Mouse (Mus musculus): ENCODE measurements around the gene Angel2. TPM values are rescaled to one million over a fixed set of nuclear protein-coding genes. Genes with fewer than 3 reads are reported as not detected.
A peak's percentile ranks its signal among the peaks of the same experiment; 100 is the strongest.

Angel2 gene
- total and polyA plus RNA-seq, 2 experiments = 11.7 to 20.4 TPM

DNA sequence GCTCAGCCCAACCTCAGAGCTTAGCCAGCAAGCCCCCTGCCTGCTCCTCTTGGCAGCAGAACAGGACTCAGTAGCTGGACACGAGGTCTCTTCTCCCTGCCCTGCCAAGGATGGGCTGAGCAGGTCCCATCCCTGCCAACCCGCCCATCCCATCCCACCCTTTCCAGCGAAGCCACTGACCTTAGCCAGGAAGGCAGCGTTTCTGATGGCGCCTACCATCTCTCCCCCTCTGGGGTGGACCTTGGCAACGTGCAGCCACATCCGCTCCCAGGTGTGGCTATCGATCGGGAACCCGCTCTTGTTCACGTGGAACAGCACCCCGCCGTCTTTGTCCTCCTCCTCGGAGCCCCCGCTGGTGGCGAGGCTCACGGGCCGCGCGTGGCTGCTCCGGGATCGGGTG lies 53.1 kb downstream of the Angel2 start:
- no peak for DNase-seq (ENCODE audit: extremely low read depth, low read depth, low spot score)
- peaks cover 11% of the 10 kb centered on the region for H3K27me3 ChIP-seq (ENCODE audit: control insufficient read depth, insufficient read depth, low read length)
- WGBS = 3% methylated on average over 22 of the region's 22 CpGs
- TF ChIP-seq CTCF (IDR thresholded peaks at IDR 0.05; ENCODE audit: low read depth, low read length) = no peak
- no peak for TF ChIP-seq POLR2A (IDR thresholded peaks at IDR 0.05; ENCODE audit: extremely low read depth, insufficient read depth, low read length)
- H3K4me1 ChIP-seq (ENCODE audit: control insufficient read depth, insufficient read depth, low read length) = no peaks in the 10 kb centered on the region
- H3K36me3 ChIP-seq (ENCODE audit: control insufficient read depth, insufficient read depth, low read length) = no peaks in the 10 kb centered on the region
- no peaks in the 10 kb centered on the region for H3K79me2 ChIP-seq (ENCODE audit: control insufficient read depth, insufficient read depth, low read length)
- no peak overlapping the region for H3K27ac ChIP-seq (replicated peaks; ENCODE audit: insufficient read depth, low read depth, low read length)
- H3K4me3 ChIP-seq (ENCODE audit: insufficient read depth, low read depth, low read length) = peak overlapping the region; percentile 39; the same call in 1 of the 2 replicates
- no peak overlapping the region for H3K9ac ChIP-seq (ENCODE audit: low read depth, low read length)

- peak overlapping the region; percentile 10; the same call in 1 of the 2 replicates for H3K9ac ChIP-seq (ENCODE audit: low read depth, low read length)
- H3K27ac ChIP-seq (replicated peaks; ENCODE audit: insufficient read depth, low read depth, low read length) = no peak overlapping the region
- peak overlapping the region; percentile 39 for H3K4me3 ChIP-seq (ENCODE audit: insufficient read depth, low read depth, low read length)
- H3K4me1 ChIP-seq (ENCODE audit: control insufficient read depth, insufficient read depth, low read length) = no peaks in the 10 kb centered on the region
- no peaks in the 10 kb centered on the region for H3K79me2 ChIP-seq (ENCODE audit: control insufficient read depth, insufficient read depth, low read length)
- no peaks in the 10 kb centered on the region for H3K36me3 ChIP-seq (ENCODE audit: control insufficient read depth, insufficient read depth, low read length)
- DNase-seq (ENCODE audit: extremely low read depth, low read depth, low spot score) = no peak
- WGBS = 2% methylated on average over 46 of the region's 46 CpGs
- peaks cover 11% of the 10 kb centered on the region for H3K27me3 ChIP-seq (ENCODE audit: control insufficient read depth, insufficient read depth, low read length)
- TF ChIP-seq CTCF (IDR thresholded peaks at IDR 0.05; ENCODE audit: low read depth, low read length) (no peak), POLR2A (IDR thresholded peaks at IDR 0.05; ENCODE audit: extremely low read depth, insufficient read depth, low read length) (no peak)
These were observed 53.7 kb downstream of the Angel2 start for GRCm38 (mm10) chr1:190978511-190979073.

DNA sequence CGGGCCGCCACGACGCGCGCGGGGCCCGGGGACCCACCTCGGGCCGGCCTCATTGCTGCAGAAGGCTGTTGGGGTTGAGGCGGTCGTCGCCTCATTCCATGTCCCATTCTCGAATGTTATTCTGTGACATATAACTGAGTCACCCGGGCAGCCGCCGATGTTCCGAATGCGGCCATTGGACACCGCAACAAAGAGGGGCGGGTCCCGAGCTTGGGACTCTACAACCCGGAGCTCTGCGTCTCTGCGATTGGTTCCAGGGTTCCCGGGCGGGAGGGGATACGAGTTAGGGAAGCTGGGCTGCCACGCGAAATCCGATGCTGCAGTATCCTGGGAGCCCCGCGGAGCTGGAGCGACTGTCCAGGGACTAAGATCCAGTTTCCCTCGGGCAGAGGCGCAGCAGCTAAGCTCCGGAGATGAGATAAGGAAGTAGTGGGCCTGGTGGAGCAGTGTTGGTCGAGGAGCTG lies 54.2 kb downstream of the Angel2 start, which contains the start of gene Vash2:
Gene Vash2, minus strand, starts transcription at position 197 of the 464 bp plus-strand sequence.
- no peak for TF ChIP-seq CTCF (IDR thresholded peaks at IDR 0.05; ENCODE audit: low read depth, low read length)
- no peaks in the 10 kb centered on the region for H3K4me1 ChIP-seq (ENCODE audit: control insufficient read depth, insufficient read depth, low read length)
- WGBS = 2% methylated on average over 38 of the region's 38 CpGs
- peak within 1 kb of the TSS; percentile 10; the same call in 1 of the 2 replicates for H3K9ac ChIP-seq (ENCODE audit: low read depth, low read length)
- no peaks in the 10 kb centered on the region for H3K36me3 ChIP-seq (ENCODE audit: control insufficient read depth, insufficient read depth, low read length)
- no peak within 1 kb of the TSS for H3K27ac ChIP-seq (replicated peaks; ENCODE audit: insufficient read depth, low read depth, low read length)
- H3K4me3 ChIP-seq (ENCODE audit: insufficient read depth, low read depth, low read length) = peak within 1 kb of the TSS; percentile 39
- no peaks in the 10 kb centered on the region for H3K79me2 ChIP-seq (ENCODE audit: control insufficient read depth, insufficient read depth, low read length)
- no peak for DNase-seq (ENCODE audit: extremely low read depth, low read depth, low spot score)
- peaks cover 11% of the 10 kb centered on the region for H3K27me3 ChIP-seq (ENCODE audit: control insufficient read depth, insufficient read depth, low read length)

GRCm38 (mm10) chr1:190980470-190980869 lies 55.6 kb downstream of the Angel2 start:
- Histone ChIP-seq H3K79me2 (ENCODE audit: control insufficient read depth, insufficient read depth, low read length) (no peaks in the 10 kb centered on the region), H3K27ac (replicated peaks; ENCODE audit: insufficient read depth, low read depth, low read length) (no peak overlapping the region), H3K4me3 (ENCODE audit: insufficient read depth, low read depth, low read length) (no peak overlapping the region), H3K27me3 (ENCODE audit: control insufficient read depth, insufficient read depth, low read length) (peaks cover 11% of the 10 kb centered on the region), H3K4me1 (ENCODE audit: control insufficient read depth, insufficient read depth, low read length) (no peaks in the 10 kb centered on the region), H3K9ac (ENCODE audit: low read depth, low read length) (no peak overlapping the region), H3K36me3 (ENCODE audit: control insufficient read depth, insufficient read depth, low read length) (no peaks in the 10 kb centered on the region)
- TF ChIP-seq POLR2A (IDR thresholded peaks at IDR 0.05; ENCODE audit: extremely low read depth, insufficient read depth, low read length) (no peak), CTCF (IDR thresholded peaks at IDR 0.05; ENCODE audit: low read depth, low read length) (no peak)
- no peak for DNase-seq (ENCODE audit: extremely low read depth, low read depth, low spot score)
- 83% methylated on average over 1 of the region's 1 CpGs for WGBS

DNA sequence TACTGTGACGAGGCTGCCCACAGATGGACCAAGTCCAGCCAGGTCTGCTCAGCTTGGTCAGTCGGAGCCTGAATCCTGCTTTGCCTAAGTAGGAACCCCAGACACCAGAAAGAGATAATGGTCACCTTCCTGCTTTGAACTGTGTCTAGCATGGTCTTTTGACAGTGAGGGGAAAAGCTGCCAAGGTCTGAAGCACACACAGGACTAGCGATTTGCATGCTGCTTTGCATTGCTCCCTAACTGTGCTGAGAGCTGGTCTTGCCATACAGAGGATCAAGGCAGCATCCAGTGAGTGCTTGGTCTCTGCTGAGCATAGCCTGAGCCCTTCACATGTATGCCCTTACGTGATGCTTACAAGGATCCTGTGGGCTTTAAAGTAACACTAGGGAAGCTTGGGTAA lies 56.5 kb downstream of the Angel2 start:
- Histone ChIP-seq H3K27me3 (ENCODE audit: control insufficient read depth, insufficient read depth, low read length) (peaks cover 11% of the 10 kb centered on the region), H3K9ac (ENCODE audit: low read depth, low read length) (no peak overlapping the region), H3K27ac (replicated peaks; ENCODE audit: insufficient read depth, low read depth, low read length) (no peak overlapping the region), H3K79me2 (ENCODE audit: control insufficient read depth, insufficient read depth, low read length) (no peaks in the 10 kb centered on the region), H3K4me3 (ENCODE audit: insufficient read depth, low read depth, low read length) (no peak overlapping the region), H3K36me3 (ENCODE audit: control insufficient read depth, insufficient read depth, low read length) (no peaks in the 10 kb centered on the region), H3K4me1 (ENCODE audit: control insufficient read depth, insufficient read depth, low read length) (no peaks in the 10 kb centered on the region)
- DNase-seq (ENCODE audit: extremely low read depth, low read depth, low spot score) = no peak
- TF ChIP-seq POLR2A (IDR thresholded peaks at IDR 0.05; ENCODE audit: extremely low read depth, insufficient read depth, low read length) (no peak), CTCF (IDR thresholded peaks at IDR 0.05; ENCODE audit: low read depth, low read length) (no peak)
- 86% methylated on average over 4 of the region's 4 CpGs for WGBS

GRCm38 (mm10) chr1:190989437-190990082 lies 64.6 kb downstream of the Angel2 start:
- Histone ChIP-seq H3K4me3 (ENCODE audit: insufficient read depth, low read depth, low read length) (no peak overlapping the region), H3K27ac (replicated peaks; ENCODE audit: insufficient read depth, low read depth, low read length) (no peak overlapping the region), H3K79me2 (ENCODE audit: control insufficient read depth, insufficient read depth, low read length) (no peaks in the 10 kb centered on the region), H3K4me1 (ENCODE audit: control insufficient read depth, insufficient read depth, low read length) (no peaks in the 10 kb centered on the region), H3K9ac (ENCODE audit: low read depth, low read length) (no peak overlapping the region), H3K36me3 (ENCODE audit: control insufficient read depth, insufficient read depth, low read length) (no peaks in the 10 kb centered on the region), H3K27me3 (ENCODE audit: control insufficient read depth, insufficient read depth, low read length) (no peaks in the 10 kb centered on the region)
- 85% methylated on average over 9 of the region's 9 CpGs for WGBS
- TF ChIP-seq CTCF (IDR thresholded peaks at IDR 0.05; ENCODE audit: low read depth, low read length) (peak; percentile 28; the same call in 1 of the 2 replicates), POLR2A (IDR thresholded peaks at IDR 0.05; ENCODE audit: extremely low read depth, insufficient read depth, low read length) (no peak)
- DNase-seq (ENCODE audit: extremely low read depth, low read depth, low spot score) = no peak
